Mouse (Mus musculus) liver, embryonic 14.5 days (tissue): Measurements from ENCODE around the gene Nfxl1. TPM values are rescaled to one million over a fixed set of nuclear protein-coding genes. Genes with fewer than 3 reads are reported as not detected.
"Not testable (repeated sequence)": the region's sequence is repeated elsewhere in the genome, so short reads cannot be mapped to it uniquely, and the experiment has no call there.

Source experiments
- ATAC-seq: fragments of 200-750 bp; cut with Nextera tagmentation; 2 replicates; pipeline ENCODE4 v1.8.0; 2017; ENCODE audit warnings: moderate number of reproducible peaks, mild to moderate bottlenecking, moderate library complexity; ENCODE audit not compliant: insufficient read depth
- DNase-seq, 3 experiments: peaks; one replicate each; pipeline ENCODE4 v3.0.0-alpha.2; 2012 to 2013; ENCODE audit warnings: low read depth in 3 of 3, low spot score in 3 of 3
- H3K27ac ChIP-seq: fragments of 300-500 bp; sonication (generic); 2 replicates; pipeline ENCODE4 v1.5.1; 2014; ENCODE audit warnings: moderate library complexity, mild to moderate bottlenecking, control low read depth, inconsistent platforms
- H3K27me3 ChIP-seq: fragments of 300-500 bp; sonication (generic); 2 replicates; pipeline ENCODE4 v1.6.1; 2014; ENCODE audit warnings: mild to moderate bottlenecking, low read length, moderate library complexity; ENCODE audit not compliant: control insufficient read depth, insufficient read depth
- H3K36me3 ChIP-seq: fragments of 300-500 bp; sonication (generic); replicated peaks from 2 replicates; pipeline ENCODE4 v1.6.1; 2014; ENCODE audit warnings: low read depth; ENCODE audit not compliant: control insufficient read depth, insufficient read depth
- H3K4me1 ChIP-seq, 2 experiments: fragments of 200-500 bp in 1 of 2; fragments of 300-500 bp in 1 of 2; sonication (generic) in 1 of 2; replicated peaks; 2 replicates each; pipeline ENCODE4 v1.6.1; 2012 to 2014; ENCODE audit warnings: antibody characterized with exemption in 1 of 2, inconsistent platforms in 1 of 2, low read length in 1 of 2; ENCODE audit not compliant: control insufficient read depth in 2 of 2, insufficient read depth in 2 of 2
- H3K4me2 ChIP-seq: fragments of 300-500 bp; sonication (generic); 2 replicates; pipeline ENCODE4 v1.6.1; 2014; ENCODE audit warnings: low read depth, mild to moderate bottlenecking, control low read depth, moderate library complexity
- H3K4me3 ChIP-seq, 2 experiments: fragments of 200-500 bp in 1 of 2; fragments of 300-500 bp in 1 of 2; sonication (generic) in 1 of 2; 2 replicates each; pipeline ENCODE4 v1.5.1; 2012 to 2014; ENCODE audit warnings: low read depth in 2 of 2, low read length in 2 of 2, mild to moderate bottlenecking in 2 of 2, control low read depth in 1 of 2, inconsistent platforms in 1 of 2, moderate library complexity in 1 of 2; ENCODE audit not compliant: insufficient read depth in 1 of 2
- H3K9ac ChIP-seq: fragments of 300-500 bp; sonication (generic); replicated peaks from 2 replicates; pipeline ENCODE4 v1.6.1; 2014; ENCODE audit warnings: mild to moderate bottlenecking, control low read depth, moderate library complexity
- H3K9me3 ChIP-seq: fragments of 300-500 bp; sonication (generic); 2 replicates; pipeline ENCODE4 v1.6.1; 2016; ENCODE audit warnings: low read length, mixed read lengths; ENCODE audit not compliant: control insufficient read depth
- CTCF ChIP-seq: IDR thresholded peaks from 2 replicates; pipeline ENCODE4 v1.5.1; 2016; ENCODE audit warnings: antibody characterized with exemption, low read depth, control low read depth
- EP300 ChIP-seq: IDR thresholded peaks from 2 replicates; pipeline ENCODE4 v1.6.1; 2016; ENCODE audit warnings: antibody characterized with exemption, low read depth
- WGBS: fragments of 180-500 bp; shearing (Covaris S2); extraction: QIAGEN DNeasy Blood & Tissue Kit; methylation state at CpG from one replicate; pipeline ENCODE4 v1.1.7; 2014; ENCODE audit not compliant: insufficient replicate concordance; 5-methylcytosine and 5-hydroxymethylcytosine counted together
- polyA plus RNA-seq, 2 experiments: library from polyadenylated mRNA; depleted of rRNA in 1 of 2; stranded (reverse) in 1 of 2; unstranded in 1 of 2; fragments of >200 nt; fragmentation: Nextera tagmentation in 1 of 2; extraction: Ambion mirVana in 1 of 2; gene quantifications; 2 replicates each; pipeline versions ENCODE4 v1.2.1 to v1.2.3; 2012 to 2014

Gene Nfxl1
- polyA plus RNA-seq, 2 experiments: 6.8 to 7.0 TPM

- H3K27ac ChIP-seq, H3K9me3 ChIP-seq, H3K4me2 ChIP-seq, H3K4me3 ChIP-seq, H3K4me1 ChIP-seq, H3K36me3 ChIP-seq, ATAC-seq, DNase-seq, H3K9ac ChIP-seq: not testable (repeated sequence)
- peak; percentile 60 for TF ChIP-seq CTCF
- peaks cover 13% of the 10 kb centered on the region for H3K27me3 ChIP-seq
- WGBS: 37% methylated on average over 7 of the region's 7 CpGs
Measured at GRCm38 (mm10) chr5:72586122-72586521, 26.6 kb upstream of the Nfxl1 start.

- not testable (repeated sequence) for H3K36me3 ChIP-seq, H3K4me1 ChIP-seq, H3K9me3 ChIP-seq, ATAC-seq, DNase-seq, H3K27ac ChIP-seq, H3K9ac ChIP-seq
- WGBS: 14% methylated on average over 16 of the region's 21 CpGs
- peak within 1 kb of the TSS; percentile 43 for H3K4me2 ChIP-seq
- H3K4me3 ChIP-seq: peak within 1 kb of the TSS in 1 of 2 experiments; percentile 23; a peak in 2 of 4 replicates
- peaks cover 20% of the 10 kb centered on the region for H3K27me3 ChIP-seq
Measured at GRCm38 (mm10) chr5:72580970-72581332, 21.5 kb upstream of the Nfxl1 start, which contains the start of gene Zar1. Gene Zar1, minus strand, starts transcription at chr5:72581254.

- DNase-seq, H3K9ac ChIP-seq, H3K4me1 ChIP-seq, H3K36me3 ChIP-seq, H3K27ac ChIP-seq, H3K9me3 ChIP-seq, ATAC-seq: not testable (repeated sequence)
- peak overlapping the region in 1 of 2 experiments; percentile 23; a peak in 2 of 4 replicates for H3K4me3 ChIP-seq
- H3K27me3 ChIP-seq: peaks cover 20% of the 10 kb centered on the region
- peak overlapping the region; percentile 43 for H3K4me2 ChIP-seq
- 8% methylated on average over 57 of the region's 73 CpGs for WGBS
Measured at GRCm38 (mm10) chr5:72580088-72580969, 20.8 kb upstream of the Nfxl1 start.

- not testable (repeated sequence) for DNase-seq, H3K9ac ChIP-seq, ATAC-seq, H3K4me1 ChIP-seq, H3K36me3 ChIP-seq, H3K27ac ChIP-seq, H3K9me3 ChIP-seq, H3K4me2 ChIP-seq, H3K4me3 ChIP-seq
- 59% methylated on average over 10 of the region's 10 CpGs for WGBS
- H3K27me3 ChIP-seq: peaks cover 20% of the 10 kb centered on the region
Measured at GRCm38 (mm10) chr5:72579599-72579998, 20.1 kb upstream of the Nfxl1 start.

GRCm38 (mm10) chr5:72565621-72566020 lies 6.1 kb upstream of the Nfxl1 start:
- Histone ChIP-seq H3K9ac (no peak overlapping the region), H3K4me2 (no peak overlapping the region), H3K4me1 (peaks cover 0 to 3% of the 10 kb centered on the region in 2 experiments; a peak in 2 of 4 replicates), H3K36me3 (no peaks in the 10 kb centered on the region), H3K4me3 (no peak overlapping the region), H3K27ac (no peak overlapping the region), H3K27me3 (no peaks in the 10 kb centered on the region), H3K9me3 (no peaks in the 10 kb centered on the region)
- TF ChIP-seq EP300 (no peak), CTCF (no peak)
- 66% methylated on average over 5 of the region's 5 CpGs for WGBS
- ATAC-seq (no peak), DNase-seq (no peak)

- not testable (repeated sequence) for DNase-seq, H3K27me3 ChIP-seq, H3K4me3 ChIP-seq, H3K27ac ChIP-seq, H3K9me3 ChIP-seq, H3K4me1 ChIP-seq, H3K4me2 ChIP-seq, H3K9ac ChIP-seq, H3K36me3 ChIP-seq, ATAC-seq
- 53% methylated on average over 2 of the region's 2 CpGs for WGBS
Measured at GRCm38 (mm10) chr5:72563183-72563582, 3.7 kb upstream of the Nfxl1 start.
